Mouse (Mus musculus): ENCODE measurements around the gene Arhgef7. TPM values are rescaled to one million over a fixed set of nuclear protein-coding genes. Genes with fewer than 3 reads are reported as not detected.

Gene Arhgef7
- total RNA-seq, 2 experiments from 2014 or later = 153 to 157 TPM

DNA sequence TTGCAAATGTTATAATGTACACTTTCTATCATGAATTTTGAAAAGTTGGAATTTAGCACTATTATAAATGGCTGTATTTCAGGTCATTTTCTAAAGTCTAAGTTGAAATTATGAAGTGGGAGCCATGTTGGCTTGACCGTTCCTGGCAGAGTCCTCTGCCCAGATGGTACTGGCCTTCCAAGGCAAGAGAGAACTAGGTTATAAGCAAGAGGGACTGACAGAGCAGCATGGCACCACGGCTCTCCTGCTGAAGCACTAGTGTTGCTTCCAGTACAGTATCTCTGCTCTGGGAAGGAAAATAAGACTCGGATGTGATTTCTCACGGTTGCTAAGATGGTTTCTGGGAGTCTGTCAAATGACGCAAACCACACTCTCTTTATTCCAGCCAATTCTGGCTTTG, 34.5 kb downstream of the Arhgef7 start:
- no peak for DNase-seq (ENCODE audit: low spot score in 2 of 2)

DNA sequence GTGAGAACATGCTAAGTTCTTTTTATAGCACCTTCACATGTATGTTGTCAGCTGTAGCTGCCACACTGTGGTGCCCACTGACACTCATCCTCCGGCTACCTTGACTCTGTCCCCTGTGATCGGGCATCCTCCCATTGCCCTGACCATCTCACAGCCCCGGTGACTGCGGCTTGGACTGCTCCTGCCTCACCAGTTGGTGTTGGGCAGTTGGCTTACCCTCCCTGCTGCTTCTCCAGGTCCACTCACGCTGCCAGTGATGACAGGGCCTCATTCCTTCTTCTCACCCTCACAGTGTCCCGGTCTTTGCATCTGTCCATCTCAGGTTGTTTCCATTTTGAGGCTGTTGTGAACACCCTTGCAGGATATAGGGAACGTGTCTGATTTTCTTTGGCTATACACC, 35.3 kb downstream of the Arhgef7 start:
- DNase-seq (ENCODE audit: low spot score in 2 of 2) = no peak

DNA sequence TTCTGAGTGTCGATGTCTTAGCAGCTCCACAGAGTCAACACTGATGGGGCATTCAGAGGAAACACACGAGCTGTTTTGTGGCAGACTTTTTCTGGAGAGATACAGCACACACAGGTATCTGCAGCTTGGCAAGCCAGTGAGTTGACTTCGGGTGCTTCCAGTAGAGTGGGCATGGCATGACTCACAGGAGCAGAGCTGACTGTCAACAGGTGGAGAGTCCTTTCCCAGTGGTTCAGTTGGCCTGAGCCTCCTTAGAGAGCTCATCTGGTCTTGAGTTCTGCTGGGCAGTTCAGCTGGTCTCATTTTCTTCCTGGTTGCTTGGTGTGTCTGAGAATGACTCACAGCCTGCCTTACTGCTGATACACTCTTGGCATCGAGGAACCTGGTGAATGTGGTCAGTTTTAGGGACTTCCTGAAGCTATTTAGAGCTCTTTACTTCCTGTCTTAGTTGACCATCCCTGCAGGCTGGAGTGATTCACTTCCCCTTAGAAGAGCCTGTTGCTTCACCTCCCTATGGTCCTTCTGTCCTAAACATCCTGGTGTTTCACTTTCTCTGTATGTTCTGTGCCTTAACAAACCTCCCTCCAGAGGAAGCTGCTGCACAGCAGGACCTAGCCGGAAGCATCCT, 39.8 kb downstream of the Arhgef7 start:
- DNase-seq (ENCODE audit: low spot score in 2 of 2) = no peak

DNA sequence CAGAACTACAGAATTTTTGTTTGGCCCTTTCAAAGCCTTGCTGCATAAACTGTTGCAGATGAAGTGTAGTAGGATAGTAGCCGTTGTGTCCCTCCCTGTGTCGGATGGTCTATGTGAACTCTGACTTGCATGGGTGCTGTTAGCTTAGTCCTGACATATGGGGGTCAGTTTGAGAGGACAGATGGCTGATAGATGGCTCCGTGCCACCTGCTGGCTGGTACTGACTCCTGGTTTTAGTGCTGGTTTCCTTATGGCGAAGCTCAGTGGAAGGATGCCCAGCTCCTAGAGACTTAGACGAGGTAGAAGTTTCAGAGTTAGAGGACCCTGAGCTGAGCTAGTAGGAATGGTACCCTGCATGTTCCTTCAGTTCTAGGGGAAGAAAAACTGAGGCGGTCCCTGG, 42.5 kb downstream of the Arhgef7 start:
- no peak for DNase-seq (ENCODE audit: low spot score in 2 of 2)

DNA sequence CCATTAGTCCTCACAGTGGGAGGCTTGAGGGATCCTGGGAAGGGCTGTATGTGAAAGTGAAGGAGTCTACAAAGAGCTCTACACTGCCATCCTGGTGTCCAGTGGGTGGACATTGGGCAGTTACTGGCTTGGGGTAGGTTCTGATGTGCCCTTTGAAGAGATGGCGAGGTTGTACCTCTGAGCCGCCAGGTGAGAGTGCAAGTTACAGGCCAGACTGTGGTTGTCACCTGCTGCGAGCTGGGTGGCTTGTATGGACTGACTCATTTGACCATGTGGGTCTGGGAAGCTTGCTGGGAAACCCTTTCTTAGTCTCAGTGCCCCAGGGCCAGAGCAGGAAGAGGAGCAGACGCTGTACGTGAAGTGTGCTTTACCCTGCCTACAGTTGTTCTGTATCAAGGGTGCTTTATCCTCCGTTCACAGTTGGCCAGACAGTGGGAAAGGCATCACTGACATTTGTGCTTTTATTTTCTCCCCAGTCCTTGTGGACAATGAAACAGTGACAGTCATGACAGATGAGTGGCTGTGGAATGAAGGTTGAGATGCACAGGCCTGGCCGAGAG, 43.1 kb downstream of the Arhgef7 start:
- no peak for DNase-seq (ENCODE audit: low spot score in 2 of 2)

DNA sequence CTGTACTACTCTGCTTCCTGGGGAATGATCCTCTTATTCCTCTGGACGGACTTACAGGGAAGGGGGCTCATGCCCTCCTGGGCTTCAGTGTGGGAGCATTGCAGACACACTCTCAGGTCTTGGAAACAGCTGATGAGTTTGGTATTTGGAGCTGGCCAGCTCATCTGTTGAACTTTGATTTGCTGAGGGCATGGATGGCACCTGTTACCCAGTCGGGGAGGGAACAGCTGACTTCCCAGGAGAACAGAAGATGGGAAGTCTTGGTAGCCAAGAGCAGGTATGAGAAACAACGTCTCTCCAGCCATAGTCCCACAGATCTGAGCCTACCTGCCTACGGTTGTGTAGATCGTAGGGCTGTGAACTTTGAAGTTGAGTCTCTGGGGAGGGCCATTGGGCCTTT, 44.1 kb downstream of the Arhgef7 start:
- DNase-seq (ENCODE audit: low spot score in 2 of 2) = no peak

DNA sequence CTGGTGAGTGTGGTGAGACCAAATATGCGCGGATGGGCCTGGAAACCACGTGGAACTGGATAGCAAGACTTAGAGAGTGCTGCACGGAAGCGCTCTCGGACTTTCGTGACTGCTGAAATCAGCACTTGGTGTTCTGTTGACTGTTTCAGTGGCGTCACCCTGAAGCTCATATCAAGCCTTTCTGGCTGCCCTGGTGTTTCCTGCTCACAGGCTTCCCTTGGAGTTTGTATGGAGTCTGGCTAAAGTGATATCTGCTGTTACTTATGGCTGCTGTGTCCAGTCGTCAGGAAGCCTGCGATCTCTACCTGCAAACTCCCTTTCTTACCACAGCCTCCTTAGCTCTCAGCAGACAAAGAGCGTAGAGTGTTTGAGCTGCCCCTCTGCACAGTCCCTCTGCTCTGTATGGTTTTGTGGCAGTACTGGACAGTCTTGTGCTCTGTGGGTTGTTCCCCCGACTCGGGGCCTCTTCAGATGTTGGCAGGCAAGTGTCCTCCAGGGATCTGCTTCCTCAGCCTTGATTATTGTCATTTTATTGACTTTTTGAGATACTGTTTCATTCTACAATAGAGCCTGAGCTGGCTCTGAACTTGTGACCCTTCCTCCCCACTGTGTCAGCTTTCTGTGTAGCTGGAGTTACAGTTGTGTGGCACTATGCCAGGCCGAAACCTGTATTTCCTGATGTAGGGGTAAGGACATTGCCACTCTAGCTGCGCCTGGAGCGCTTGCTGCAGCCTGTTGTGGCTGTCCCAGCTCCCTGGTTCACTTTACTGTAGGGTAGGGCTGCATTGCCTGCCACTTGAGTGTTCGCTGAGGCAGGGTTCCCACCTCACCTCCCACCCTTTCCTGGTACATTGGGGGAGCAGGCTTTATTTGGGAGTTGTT, 46.9 kb downstream of the Arhgef7 start:
- DNase-seq (ENCODE audit: low spot score in 2 of 2) = no peak

DNA sequence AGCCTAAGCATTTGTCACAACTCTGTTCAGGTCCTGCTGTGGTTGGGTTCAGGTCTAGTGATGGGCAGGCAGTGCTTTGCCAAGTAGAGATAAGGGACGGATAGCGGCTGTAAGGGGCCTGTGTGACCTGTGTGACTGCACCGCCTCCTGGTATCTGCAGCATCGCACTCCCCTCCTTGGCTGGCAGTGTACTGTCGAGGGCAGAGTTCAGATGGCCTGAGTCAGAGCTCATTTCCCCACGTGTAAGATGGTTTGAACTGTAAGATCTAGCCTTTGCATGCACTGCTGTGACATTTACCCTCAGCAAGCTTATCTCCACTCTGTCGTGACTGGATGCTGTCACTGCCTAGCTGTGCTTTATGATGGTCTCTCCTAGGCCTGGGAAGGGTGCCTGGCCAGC, 48.4 kb downstream of the Arhgef7 start:
- no peak for DNase-seq (ENCODE audit: low spot score in 2 of 2)

DNA sequence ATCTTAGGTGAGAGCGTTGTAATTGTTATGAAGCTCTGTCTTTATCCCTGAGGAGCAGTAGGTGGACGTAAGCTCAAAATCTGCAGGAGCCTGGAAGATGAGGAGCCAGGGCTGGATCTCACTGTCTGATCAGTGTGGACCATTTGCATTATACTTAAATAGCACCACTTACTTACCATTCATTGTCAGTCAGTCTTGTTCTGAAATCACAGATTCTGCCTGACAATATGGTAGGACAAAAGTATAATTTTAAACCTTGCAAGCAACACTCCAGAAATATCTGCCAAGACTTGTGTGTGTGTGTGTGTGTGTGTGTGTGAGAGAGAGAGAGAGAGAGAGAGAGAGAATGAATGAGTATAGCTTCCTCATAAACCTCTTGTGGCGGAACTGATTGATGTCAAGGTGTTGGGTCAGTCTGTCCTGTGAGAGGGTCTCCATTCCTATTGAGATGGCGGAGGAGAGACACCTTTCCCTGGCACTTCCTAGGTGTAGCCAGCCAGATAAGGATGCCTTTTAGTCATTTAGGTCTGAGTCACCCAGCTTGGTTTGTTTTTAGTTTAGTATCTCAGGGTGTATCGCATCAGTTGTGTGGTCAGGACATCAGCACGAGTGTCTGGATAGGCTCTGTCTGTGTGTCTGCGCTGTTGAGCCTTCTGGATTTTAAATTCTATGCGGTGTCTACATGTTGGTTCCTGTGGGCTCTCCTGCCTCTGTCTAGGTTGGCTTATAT, 49.1 kb downstream of the Arhgef7 start:
- no peak for DNase-seq (ENCODE audit: low spot score in 2 of 2)

DNA sequence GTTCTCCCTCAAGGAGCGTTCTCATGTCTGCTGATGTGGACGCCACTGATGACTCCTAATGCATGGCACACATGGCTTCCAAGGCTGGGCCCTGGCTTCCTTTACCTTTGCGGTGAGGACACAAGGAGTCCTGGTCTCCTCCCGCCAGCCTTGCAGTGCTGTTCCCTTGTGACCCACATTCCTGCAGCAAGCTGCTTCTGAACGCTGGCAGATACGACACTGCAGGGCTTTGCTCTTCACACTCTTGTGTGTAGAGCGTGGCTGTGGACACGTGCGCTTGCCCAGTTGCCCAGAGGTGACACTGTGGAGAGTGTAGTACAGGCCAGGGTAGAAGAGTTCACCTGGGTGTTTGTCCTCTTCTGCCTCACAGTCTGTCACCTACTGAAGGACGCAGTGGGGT, 49.7 kb downstream of the Arhgef7 start:
- no peak for DNase-seq (ENCODE audit: low spot score in 2 of 2)

DNA sequence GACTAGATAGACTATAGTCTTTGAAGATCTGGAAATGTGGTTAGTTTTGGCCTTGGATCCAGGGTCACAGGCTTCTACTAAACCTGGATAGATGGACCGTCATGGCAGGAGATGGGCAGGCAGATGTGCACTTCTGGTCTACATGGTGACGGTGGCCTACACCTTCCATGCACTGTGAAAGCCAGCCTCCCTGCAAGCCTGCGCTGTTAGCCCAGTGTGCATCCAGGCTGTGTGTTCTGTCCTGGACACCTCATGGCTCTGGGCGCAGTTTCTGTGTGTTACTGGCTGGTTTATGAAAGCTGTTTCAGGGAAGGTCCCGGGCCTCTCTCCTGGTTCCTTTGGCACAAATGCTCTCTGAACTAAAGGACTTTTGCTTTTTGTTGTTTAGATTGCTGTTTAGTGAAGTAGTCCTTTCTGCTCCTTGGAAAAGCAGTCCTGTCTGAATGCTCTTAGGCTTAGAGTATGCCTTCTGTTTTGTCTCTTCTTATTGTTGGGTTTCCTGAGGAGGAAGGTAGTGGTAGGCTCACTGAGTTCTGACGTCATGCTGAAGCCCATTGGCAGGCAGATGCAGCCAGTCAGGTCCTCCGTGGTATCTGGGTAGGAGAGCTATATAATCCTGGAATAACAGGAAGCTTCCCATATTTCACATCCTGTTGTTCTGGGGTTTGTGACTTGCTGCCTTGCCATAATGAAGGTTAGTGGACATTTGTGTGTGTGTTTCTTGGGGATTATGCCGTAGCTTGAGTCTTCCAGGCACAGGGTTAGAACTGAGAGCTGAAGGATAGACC, 51.3 kb downstream of the Arhgef7 start:
- no peak for DNase-seq (ENCODE audit: low spot score in 2 of 2)

DNA sequence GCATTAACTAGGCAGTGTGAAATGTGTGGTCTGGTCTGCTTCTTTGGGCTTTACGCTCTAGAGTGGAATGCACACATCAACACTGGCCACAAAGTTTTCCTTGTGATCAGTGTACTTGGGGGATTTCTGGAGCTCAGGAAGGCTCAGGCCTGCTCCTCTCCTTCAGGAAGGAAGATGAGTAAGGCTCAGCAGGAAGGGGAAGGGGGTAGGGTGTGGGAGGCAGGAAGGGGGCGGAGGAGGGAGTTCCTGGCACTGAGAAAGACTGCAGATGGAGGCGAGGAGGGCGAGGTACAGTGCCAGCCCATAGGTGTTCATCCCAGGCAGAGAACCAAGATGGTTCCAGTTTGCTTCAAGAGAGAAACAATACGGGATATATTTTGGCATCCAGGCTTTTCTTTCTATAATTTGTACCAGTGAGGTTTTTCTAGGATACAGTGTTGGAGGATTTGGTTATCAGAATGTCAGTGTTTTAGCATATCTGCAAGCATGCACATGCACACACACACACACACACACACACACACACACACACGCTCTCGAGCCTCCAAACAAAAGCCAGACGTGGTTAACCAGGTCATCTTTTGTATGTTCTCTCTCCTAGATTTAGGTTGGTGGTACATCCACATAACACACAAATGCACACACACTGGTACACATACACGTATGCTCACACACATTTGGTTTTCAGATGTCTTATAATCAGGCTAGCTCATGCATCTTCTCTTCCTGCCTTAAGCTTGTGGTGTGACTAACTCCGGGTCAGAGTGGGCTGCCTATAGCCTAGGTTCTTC, 52.5 kb downstream of the Arhgef7 start:
- no peak for DNase-seq (ENCODE audit: low spot score in 2 of 2)

DNA sequence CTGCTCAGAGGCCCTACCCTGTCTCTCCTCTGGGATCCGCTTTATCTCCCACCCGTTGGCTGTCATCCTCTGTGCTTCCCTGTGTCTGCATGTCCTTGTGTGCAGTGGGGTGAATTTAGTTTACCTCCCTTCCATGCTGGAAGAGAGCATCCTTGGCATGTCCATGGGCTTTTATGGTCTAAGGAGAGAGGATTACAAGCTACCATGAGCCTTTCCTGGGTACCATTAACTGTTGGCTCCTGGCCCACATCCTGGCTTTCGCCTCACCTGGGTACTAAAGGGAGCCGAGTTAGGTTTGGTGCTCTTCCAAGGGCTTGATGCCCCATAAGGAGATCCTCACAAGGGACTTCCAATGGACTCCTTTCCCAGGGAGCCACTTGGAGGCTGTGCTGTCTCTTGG, 53.1 kb downstream of the Arhgef7 start:
- DNase-seq (ENCODE audit: low spot score in 2 of 2) = no peak

DNA sequence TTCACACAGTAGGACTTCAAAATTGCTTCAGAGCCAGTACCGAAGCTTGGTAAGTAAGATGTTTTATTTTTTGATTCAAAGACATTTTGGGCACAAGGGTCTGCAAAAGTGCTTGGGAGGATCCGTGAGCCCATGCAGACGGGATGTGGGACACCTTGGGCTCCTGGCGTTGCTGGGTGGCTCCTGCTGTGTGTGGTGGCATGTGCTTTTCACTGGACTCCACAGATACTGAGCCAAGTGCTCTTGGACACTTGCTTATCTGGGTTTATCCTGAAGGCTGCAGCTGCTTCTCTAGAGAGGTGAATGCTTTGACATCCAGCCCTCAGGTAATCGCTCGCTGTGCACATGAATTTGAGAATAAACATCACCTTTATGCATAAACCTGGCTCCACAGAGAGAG, 55.1 kb downstream of the Arhgef7 start:
- no peak for DNase-seq (ENCODE audit: low spot score in 2 of 2)

DNA sequence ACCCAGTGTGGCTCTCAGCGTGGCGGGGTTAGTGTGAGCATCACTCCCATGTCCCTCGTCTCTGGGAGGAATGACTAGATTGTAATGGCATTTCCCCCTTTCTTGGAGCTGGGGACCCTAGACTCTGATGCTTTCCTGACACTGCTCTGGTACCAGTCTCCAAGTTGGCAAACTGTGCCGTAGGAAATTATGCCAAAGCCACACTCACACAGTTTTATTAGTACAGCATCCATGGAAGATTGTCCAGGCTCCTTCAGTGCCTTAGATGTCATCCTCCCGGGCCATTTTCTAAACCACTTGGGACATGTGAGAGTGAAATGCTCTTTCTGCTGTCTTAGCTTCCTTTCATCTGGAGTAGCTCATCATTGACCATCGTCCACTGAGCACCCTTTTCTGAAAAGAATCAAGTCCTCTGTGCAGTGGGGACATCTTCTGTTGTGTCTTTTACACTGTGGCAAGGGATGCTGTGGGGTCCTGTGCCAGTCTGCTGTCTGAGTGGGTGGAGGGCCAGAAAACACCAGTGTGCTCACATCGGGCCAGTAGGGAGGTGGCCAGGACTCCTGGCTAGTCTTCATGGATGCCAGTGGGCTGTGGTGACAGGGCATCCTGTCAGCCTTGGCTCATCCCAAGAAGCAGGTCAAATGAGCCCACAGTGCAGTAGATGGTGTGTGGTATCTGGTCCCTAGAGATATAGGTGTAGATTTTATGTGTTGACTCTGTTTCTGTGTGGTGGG, 56.5 kb downstream of the Arhgef7 start:
- DNase-seq (ENCODE audit: low spot score in 2 of 2) = no peak

DNA sequence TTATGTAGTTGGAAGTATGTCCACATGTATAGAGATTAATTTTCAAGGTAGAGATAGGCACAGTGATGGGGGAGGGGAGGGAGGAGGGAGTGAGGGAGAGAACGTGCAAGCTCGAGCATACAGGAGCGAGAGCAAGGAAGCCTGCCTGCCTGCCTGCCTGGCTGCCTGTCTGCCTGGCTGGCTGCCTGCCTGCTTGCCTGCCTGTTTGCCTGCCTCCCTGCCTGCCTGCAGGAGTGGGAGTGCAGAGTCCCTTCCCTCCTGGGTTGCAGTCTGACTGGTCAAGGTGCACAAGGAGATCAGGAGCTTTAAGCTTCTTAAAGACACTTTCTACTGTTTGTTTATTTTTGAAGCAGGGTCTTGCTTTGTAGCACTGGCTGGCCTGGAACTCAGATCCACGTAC, 57.6 kb downstream of the Arhgef7 start:
- no peak for DNase-seq (ENCODE audit: low spot score in 2 of 2)

DNA sequence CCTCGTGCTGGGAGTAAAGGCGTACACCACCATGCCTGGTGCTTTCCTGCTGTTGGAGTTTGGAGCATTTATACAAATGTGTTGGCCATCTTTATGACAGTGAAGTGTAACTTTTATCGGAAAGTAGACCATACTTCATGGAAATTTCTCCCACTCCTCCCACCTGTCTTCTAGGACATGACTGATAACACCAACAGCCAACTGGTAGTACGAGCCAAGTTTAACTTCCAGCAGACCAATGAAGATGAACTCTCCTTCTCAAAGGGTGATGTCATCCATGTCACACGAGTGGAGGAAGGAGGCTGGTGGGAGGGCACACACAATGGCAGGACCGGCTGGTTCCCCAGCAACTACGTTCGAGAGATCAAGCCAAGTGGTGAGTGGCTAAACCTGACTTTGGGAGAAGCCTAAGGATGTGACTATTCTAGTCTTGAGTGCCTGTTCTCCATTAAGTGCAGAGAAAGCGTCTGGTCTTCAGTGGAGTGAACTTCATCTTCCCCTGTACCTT, 58.1 kb downstream of the Arhgef7 start:
- DNase-seq (ENCODE audit: low spot score in 2 of 2) = no peak

DNA sequence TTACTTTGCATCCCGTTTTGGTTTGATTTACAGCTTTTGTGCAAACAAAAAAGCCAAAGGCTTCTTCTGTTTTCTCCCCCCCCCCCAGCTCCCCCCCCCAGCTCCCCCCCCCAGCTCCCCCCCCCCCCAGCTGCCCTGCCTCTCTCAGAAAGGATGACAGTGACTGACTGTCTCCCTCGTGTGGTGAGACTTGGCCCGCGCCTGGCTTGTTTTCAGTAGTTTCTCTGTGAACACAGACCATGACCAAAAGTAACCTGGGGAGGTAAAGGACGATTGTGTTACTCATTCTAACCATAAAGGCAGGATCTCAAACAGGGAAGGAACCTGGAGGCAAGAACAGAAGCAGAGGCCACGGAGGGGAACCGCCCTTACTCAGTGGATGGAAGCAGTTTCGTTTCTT, 60.7 kb downstream of the Arhgef7 start:
- DNase-seq (ENCODE audit: low spot score in 2 of 2) = peak in 1 of 2 experiments; percentile 62

DNA sequence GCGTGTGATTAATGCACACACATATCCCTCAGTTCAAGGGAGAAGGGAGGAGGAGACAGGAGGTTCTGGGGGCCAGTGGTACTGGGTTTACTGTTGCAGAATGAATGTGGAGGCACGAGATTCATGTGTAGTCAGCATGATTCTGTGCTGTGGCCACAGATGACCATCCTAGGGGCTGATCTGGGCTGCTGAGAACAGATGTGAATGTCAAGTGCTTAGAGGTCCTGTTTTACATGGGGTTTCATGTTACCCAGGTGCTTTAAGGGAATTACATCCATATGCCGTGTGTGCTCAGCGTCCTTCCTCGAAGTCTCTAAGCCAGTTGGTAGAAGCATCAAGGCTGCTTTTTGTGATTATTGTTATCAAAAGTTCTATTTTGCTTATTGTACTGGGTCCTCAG, 61.6 kb downstream of the Arhgef7 start:
- no peak for DNase-seq (ENCODE audit: low spot score in 2 of 2)
